ENCODE assay signal across 9 mouse cellular contexts in genomic region chr6:28460534-28460933, GRCm38 (mm10). TPM values are rescaled to one million over a fixed set of nuclear protein-coding genes. Genes with fewer than 3 reads are reported as not detected.
DNase-seq lines count a peak whose midpoint lies in the region; ATAC-seq and TF ChIP-seq lines count a peak whose summit lies in the region.
"Had no signal": no experiment of that assay in that cellular context is flagged by ENCODE, and none has a peak within 500 bp of the region (broad histone marks: within the 10 kb centered on the region; RNA-seq: fewer than 3 reads in every experiment).

No protein-coding gene starts in this region.

- no peak overlapping the region for H3K9ac ChIP-seq in midbrain, embryonic 11.5 days (ENCODE audit: low read length)
- no peak overlapping the region for H3K9ac ChIP-seq in midbrain, embryonic 15.5 days
- no peak overlapping the region for H3K9ac ChIP-seq in liver, postnatal 0 days (replicated peaks)

- no peak overlapping the region for H3K4me2 ChIP-seq in midbrain, embryonic 11.5 days
- no peak overlapping the region for H3K4me2 ChIP-seq in midbrain, embryonic 15.5 days
- no peak overlapping the region for H3K4me2 ChIP-seq in liver, postnatal 0 days (ENCODE audit: low read depth, low read length)

- TF ChIP-seq EP300 in liver, postnatal 0 days (IDR thresholded peaks at IDR 0.05; ENCODE audit: low read depth) = 0 out of 2 replicates have a peak, but pooled peaks have one; percentile 10

- no peaks in the 10 kb centered on the region for H3K4me1 ChIP-seq in midbrain, embryonic 11.5 days (ENCODE audit: control insufficient read depth, insufficient read depth, low read length)
- H3K4me1 ChIP-seq in midbrain, embryonic 15.5 days = no peaks in the 10 kb centered on the region
- H3K4me1 ChIP-seq in liver, postnatal 0 days (ENCODE audit: insufficient read depth) = no peaks in the 10 kb centered on the region

- peak; percentile 86 for TF ChIP-seq CTCF in liver, postnatal 0 days (IDR thresholded peaks at IDR 0.05; ENCODE audit: low read depth)

- DNase-seq in midbrain, embryonic 11.5 days (ENCODE audit: low spot score, missing footprints) = peak; percentile 88
- peak; percentile 68 for DNase-seq in cerebellum, adult 11-12 months
- DNase-seq in gastrocnemius, adult 8-10 months (ENCODE audit: low spot score in 2 of 2) = peak; percentile 23 to 49
- DNase-seq in kidney, postnatal 4 days = peak; percentile 80 to 81
- peak; percentile 81 for DNase-seq in liver, postnatal 0 days
- DNase-seq in right cerebral cortex, adult 18-20 months = peak; percentile 61
- DNase-seq in urinary bladder, postnatal 25 days (ENCODE audit: low spot score) = peak; percentile 61

- H3K36me3 ChIP-seq in midbrain, embryonic 11.5 days (ENCODE audit: control insufficient read depth, insufficient read depth, low read length) = no peaks in the 10 kb centered on the region
- no peaks in the 10 kb centered on the region for H3K36me3 ChIP-seq in midbrain, embryonic 15.5 days (replicated peaks)
- no peaks in the 10 kb centered on the region for H3K36me3 ChIP-seq in liver, postnatal 0 days (replicated peaks; ENCODE audit: insufficient read depth, low read length)

- WGBS in midbrain, embryonic 11.5 days = 17% methylated on average over 5 of the region's 5 CpGs
- 12% methylated on average over 5 of the region's 5 CpGs for WGBS in midbrain, embryonic 15.5 days
- 9% methylated on average over 5 of the region's 5 CpGs for WGBS in liver, postnatal 0 days (ENCODE audit: insufficient replicate concordance)

- no peak overlapping the region for H3K27ac ChIP-seq in midbrain, embryonic 11.5 days (ENCODE audit: low read depth, low read length)
- H3K27ac ChIP-seq in midbrain, embryonic 15.5 days = no peak overlapping the region
- H3K27ac ChIP-seq in liver, postnatal 0 days (ENCODE audit: low read depth) = no peak overlapping the region

- no peaks in the 10 kb centered on the region for H3K9me3 ChIP-seq in midbrain, embryonic 11.5 days (ENCODE audit: control insufficient read depth, low read length)
- H3K9me3 ChIP-seq in midbrain, embryonic 15.5 days = no peaks in the 10 kb centered on the region
- H3K9me3 ChIP-seq in liver, postnatal 0 days (ENCODE audit: low read length) = no peaks in the 10 kb centered on the region

- H3K4me3 ChIP-seq in midbrain, embryonic 11.5 days (ENCODE audit: low read depth, low read length) = no peak overlapping the region
- H3K4me3 ChIP-seq in midbrain, embryonic 15.5 days = no peak overlapping the region
- no peak overlapping the region for H3K4me3 ChIP-seq in liver, postnatal 0 days (ENCODE audit: low read depth, low read length)

- ATAC-seq in midbrain, embryonic 11.5 days (ENCODE audit: low FRiP score) = 0 out of 2 replicates have a peak, but pooled peaks have one; percentile 38
- no peak for ATAC-seq in midbrain, embryonic 15.5 days (replicated peaks)
- ATAC-seq in liver, postnatal 0 days = peak; percentile 46

- no peaks in the 10 kb centered on the region for H3K27me3 ChIP-seq in midbrain, embryonic 11.5 days (ENCODE audit: control insufficient read depth, insufficient read depth, low read length)
- H3K27me3 ChIP-seq in midbrain, embryonic 15.5 days (replicated peaks) = no peaks in the 10 kb centered on the region
- H3K27me3 ChIP-seq in liver, postnatal 0 days (ENCODE audit: insufficient read depth, low read length) = no peaks in the 10 kb centered on the region

RNA-seq across cellular contexts. Expression of gene Pax4, which starts 11.4 kb away (rescaled TPM):
- polyA plus RNA-seq in midbrain, embryonic 11.5 days (2014; fragmentation: Nextera tagmentation; extraction: Ambion mirVana) = not detected in 2 replicates
- not detected in 2 replicates for polyA plus RNA-seq in midbrain, embryonic 15.5 days (2015; fragmentation: Nextera tagmentation; extraction: Ambion mirVana)
- not detected for total RNA-seq in gastrocnemius, adult 8-10 months (2022)
- polyA plus RNA-seq in liver, postnatal 0 days (2015; fragmentation: Nextera tagmentation; extraction: Ambion mirVana) = not detected in 2 replicates
- polyA plus RNA-seq: stomach, embryonic 14.5 days had no signal

RNA-seq across cellular contexts. Expression of gene Snd1, which starts 14.4 kb away (rescaled TPM):
- polyA plus RNA-seq in midbrain, embryonic 11.5 days (2014; fragmentation: Nextera tagmentation; extraction: Ambion mirVana) = 80.0 and 88.9 TPM in 2 replicates
- 79.7 and 82.0 TPM in 2 replicates for polyA plus RNA-seq in midbrain, embryonic 15.5 days (2015; fragmentation: Nextera tagmentation; extraction: Ambion mirVana)
- 10 to 100 TPM; 42.6 to 54.4 (median 50.1) TPM for total RNA-seq in gastrocnemius, adult 8-10 months (2022)
- polyA plus RNA-seq in liver, postnatal 0 days (2015; fragmentation: Nextera tagmentation; extraction: Ambion mirVana) = 29.7 and 34.9 TPM in 2 replicates

RNA-seq across cellular contexts. Expression of gene Gcc1, which starts 32.3 kb away (rescaled TPM):
- 8.2 and 8.9 TPM in 2 replicates for polyA plus RNA-seq in midbrain, embryonic 11.5 days (2014; fragmentation: Nextera tagmentation; extraction: Ambion mirVana)
- 12.1 and 13.5 TPM in 2 replicates for polyA plus RNA-seq in midbrain, embryonic 15.5 days (2015; fragmentation: Nextera tagmentation; extraction: Ambion mirVana)
- 1 to 10 TPM; 6.1 to 9.0 (median 6.5) TPM for total RNA-seq in gastrocnemius, adult 8-10 months (2022)
- 2.8 and 2.9 TPM in 2 replicates for polyA plus RNA-seq in liver, postnatal 0 days (2015; fragmentation: Nextera tagmentation; extraction: Ambion mirVana)

RNA-seq across cellular contexts. Expression of gene Fscn3, which starts 32.9 kb away (rescaled TPM):
- not detected in 2 replicates for polyA plus RNA-seq in midbrain, embryonic 11.5 days (2014; fragmentation: Nextera tagmentation; extraction: Ambion mirVana)
- not detected in 2 replicates for polyA plus RNA-seq in midbrain, embryonic 15.5 days (2015; fragmentation: Nextera tagmentation; extraction: Ambion mirVana)
- not detected for total RNA-seq in gastrocnemius, adult 8-10 months (2022)
- 0.06 and 0.11 TPM in 2 replicates for polyA plus RNA-seq in liver, postnatal 0 days (2015; fragmentation: Nextera tagmentation; extraction: Ambion mirVana)
- polyA plus RNA-seq: stomach, embryonic 14.5 days had no signal

RNA-seq across cellular contexts. Expression of gene Arf5, which starts 37.2 kb away (rescaled TPM):
- 307 and 332 TPM in 2 replicates for polyA plus RNA-seq in midbrain, embryonic 11.5 days (2014; fragmentation: Nextera tagmentation; extraction: Ambion mirVana)
- polyA plus RNA-seq in midbrain, embryonic 15.5 days (2015; fragmentation: Nextera tagmentation; extraction: Ambion mirVana) = 414 and 435 TPM in 2 replicates
- 10 to 100 TPM; 73.1 to 79.0 (median 74.8) TPM for total RNA-seq in gastrocnemius, adult 8-10 months (2022)
- polyA plus RNA-seq in liver, postnatal 0 days (2015; fragmentation: Nextera tagmentation; extraction: Ambion mirVana) = 272 and 288 TPM in 2 replicates

Comparison
In these comparisons a context has a peak if more than half of its experiments do, and no peak if none do; other contexts are left out.
1. DNase-seq: peak in every context shown above with its lines; median percentile 88 in midbrain, embryonic 11.5 days; 81 in liver, postnatal 0 days; 80 in kidney, postnatal 4 days; 68 in cerebellum, adult 11-12 months; 61 in right cerebral cortex, adult 18-20 months; 61 in urinary bladder, postnatal 25 days; 36 in gastrocnemius, adult 8-10 months.